Mouse (Mus musculus): ENCODE measurements around the gene Tmem129.

The Tmem129 gene

DNA sequence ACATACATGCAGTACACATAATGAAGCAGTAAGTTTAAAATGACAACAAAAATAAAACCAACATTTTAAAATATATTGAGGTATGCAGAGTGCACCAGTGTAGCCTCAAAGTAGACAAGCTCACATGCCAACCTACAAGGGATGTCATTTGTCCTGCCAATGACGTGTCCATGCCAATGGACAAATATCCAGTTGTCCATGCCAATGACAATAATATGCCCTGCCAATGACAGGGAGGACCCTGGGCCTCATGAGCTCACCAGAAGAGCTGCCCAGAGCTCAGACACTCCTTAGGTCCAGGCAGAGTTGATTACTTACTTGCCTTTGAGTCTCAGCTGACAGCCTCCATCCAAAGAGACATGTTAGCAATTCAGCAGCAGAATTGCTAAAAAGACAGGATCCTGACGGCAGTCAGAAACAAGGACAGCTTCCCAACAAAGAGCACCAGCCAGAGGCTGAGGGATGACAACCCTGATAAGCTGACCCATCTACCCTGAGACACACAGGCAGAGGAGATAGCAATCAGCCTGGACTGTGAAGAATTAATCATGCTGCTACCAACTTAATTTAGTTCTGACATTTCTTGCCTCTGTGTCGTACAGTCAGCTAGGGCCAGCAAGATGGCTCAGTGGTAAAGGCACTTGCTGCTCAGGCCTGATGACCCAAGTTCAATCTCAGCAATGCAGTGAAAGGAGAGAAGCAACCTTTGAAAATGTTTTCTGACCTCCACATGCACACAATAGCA lies 20.4 kb downstream of the Tmem129 start:
- no peak for DNase-seq (ENCODE audit: low spot score)

DNA sequence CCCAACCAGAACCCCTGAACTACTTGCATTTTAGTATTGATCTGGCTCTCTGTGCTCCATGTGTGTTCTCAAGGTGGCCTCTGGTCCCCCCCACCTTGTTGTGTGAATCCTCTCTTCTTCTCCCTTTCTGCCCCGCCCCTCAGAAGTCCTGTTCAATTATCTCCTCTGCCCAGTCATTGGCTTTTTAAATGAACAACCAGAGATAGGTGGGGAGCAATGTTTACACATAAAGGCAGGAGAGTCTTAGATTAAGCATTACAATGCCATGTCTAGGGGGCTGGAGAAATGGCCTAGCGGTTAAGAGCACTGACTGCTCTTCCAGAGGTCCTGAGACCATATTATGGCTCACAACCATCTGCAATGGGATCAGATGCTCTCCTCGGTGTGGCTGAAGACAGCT lies 22.9 kb downstream of the Tmem129 start:
- no peak for DNase-seq (ENCODE audit: low spot score)

DNA sequence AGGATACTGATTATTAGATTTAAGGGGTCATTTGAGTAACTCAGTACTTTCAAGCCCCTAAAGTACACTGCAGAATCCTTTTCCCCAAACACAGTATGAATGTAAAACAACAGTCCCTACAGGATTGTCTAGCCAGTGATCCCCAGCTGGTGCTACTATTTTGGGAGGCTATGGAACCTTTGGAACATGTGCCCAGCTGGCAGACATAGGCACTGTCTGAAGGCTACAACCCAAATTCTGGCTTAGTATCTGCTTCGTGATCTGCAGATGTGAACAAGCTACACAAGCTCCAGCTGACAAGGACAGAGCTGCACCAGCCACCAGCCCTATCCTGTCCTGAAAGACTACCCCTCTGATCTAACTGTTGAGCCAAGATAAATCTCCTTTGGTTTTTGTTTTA lies 25.7 kb downstream of the Tmem129 start:
- DNase-seq (ENCODE audit: low spot score), result no peak

GRCm38 (mm10) chr5:33630615-33631014 lies 27.6 kb downstream of the Tmem129 start:
- no peak for DNase-seq (ENCODE audit: low spot score)

GRCm38 (mm10) chr5:33630061-33630460 lies 28.2 kb downstream of the Tmem129 start:
- no peak for DNase-seq (ENCODE audit: low spot score)

DNA sequence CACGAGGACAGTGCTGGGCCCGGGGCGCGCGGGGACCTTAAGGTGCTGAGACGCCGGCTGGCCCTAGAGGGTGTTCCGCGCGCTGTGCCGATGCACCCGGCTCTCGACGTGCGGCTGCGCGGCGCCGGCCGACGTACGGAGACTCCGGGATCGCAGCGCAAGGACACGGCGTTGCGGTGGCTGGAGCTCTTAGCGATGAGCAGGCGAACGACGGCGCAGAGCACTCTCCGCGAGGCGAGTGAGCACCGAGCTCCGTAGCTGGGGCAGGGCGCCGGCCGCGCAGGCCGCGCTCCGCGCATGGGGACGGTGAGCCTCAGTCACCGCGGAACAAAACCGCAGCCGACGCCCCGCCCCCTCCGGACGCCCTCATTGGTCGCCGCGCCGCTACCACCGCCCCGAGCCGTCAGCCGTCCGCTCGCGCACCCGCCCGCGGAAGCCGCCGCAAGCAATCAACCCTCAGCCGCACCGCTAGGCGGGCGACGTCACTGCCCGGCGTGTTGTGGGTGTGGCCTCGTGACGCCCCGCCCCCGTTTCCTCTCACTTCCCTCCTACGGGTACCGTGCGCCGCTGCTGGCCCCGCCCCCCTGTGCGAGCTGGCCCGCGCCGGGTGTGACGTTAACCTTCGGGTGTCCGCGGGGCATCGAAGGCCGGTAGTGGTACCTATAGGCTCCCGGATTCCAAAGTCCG lies 28.8 kb downstream of the Tmem129 start, which contains the start of the genes Fam53a and Gm9903:
TSS of gene Fam53a (minus strand) at position 335 of the 687 bp plus-strand sequence.
TSS of gene Gm9903 (plus strand) at position 625 of the 687 bp plus-strand sequence.
- peak; percentile 99 for DNase-seq (ENCODE audit: low spot score)

- peak; percentile 30 for DNase-seq (ENCODE audit: low spot score)
Observed at GRCm38 (mm10) chr5:33628820-33629300, 29.4 kb downstream of the Tmem129 start.

DNA sequence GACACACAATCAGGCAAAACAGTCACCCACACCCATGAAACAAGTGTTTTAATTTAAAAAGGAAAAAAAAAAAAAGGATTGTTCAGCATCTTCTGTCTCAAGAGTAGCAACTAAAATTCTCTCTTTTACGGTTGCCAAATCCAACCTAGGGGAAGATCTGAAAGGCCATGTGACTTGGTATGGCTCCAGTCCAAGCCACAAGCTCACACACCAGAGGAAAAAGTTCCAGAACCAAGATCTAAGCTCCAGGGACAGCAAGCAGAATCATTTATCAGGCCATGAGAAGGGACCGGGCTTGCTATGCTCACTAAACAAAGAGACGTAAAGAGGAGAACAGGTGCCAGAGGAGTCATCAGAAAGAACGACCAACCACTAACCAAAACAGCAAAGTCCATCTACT lies 30.2 kb downstream of the Tmem129 start:
- DNase-seq (ENCODE audit: low spot score), result no peak

GRCm38 (mm10) chr5:33623766-33624165 lies 34.5 kb downstream of the Tmem129 start:
- no peak for DNase-seq (ENCODE audit: low spot score)

GRCm38 (mm10) chr5:33622671-33623070 lies 35.5 kb downstream of the Tmem129 start:
- DNase-seq (ENCODE audit: low spot score), result no peak

DNA sequence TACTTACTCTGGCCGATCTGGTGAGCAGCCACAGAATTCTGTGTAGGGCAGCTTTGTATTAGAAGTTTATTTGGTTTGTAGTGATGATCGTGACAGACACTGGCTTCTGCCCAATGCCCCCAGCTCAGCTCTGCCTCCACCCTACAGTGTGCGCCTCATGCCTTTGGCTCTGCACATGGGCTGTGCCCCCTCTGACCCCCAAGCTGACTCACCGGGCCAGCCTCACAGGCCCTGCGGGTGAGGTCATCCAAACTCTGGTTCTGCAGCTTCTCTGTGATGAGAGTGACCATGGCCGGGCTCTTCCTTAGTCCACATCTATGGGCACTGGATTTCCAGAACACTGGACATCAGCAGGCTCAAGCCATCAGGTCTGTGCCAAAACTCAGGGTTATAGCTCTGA lies 43.8 kb downstream of the Tmem129 start:
- no peak for DNase-seq (ENCODE audit: low spot score)

DNA sequence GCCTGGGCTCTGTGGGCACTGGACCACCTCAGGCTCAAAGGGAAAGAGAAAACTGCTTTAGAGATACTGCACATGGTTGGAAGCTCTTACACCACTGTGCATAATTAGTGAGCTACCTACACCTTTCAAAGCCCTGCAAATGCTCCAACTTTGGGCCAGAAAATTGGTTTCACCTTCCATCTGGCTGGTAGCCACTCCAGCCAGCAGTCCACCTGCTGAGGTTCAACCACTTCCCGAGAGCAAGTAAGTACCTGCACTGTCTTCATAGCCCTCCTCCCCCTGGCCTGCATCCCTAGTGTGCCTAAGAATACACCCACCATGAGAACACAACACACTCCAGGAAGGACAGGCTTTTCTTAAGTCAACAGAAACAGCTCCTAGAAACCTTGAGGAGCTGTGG lies 46.4 kb downstream of the Tmem129 start:
- DNase-seq (ENCODE audit: low spot score), result no peak

DNA sequence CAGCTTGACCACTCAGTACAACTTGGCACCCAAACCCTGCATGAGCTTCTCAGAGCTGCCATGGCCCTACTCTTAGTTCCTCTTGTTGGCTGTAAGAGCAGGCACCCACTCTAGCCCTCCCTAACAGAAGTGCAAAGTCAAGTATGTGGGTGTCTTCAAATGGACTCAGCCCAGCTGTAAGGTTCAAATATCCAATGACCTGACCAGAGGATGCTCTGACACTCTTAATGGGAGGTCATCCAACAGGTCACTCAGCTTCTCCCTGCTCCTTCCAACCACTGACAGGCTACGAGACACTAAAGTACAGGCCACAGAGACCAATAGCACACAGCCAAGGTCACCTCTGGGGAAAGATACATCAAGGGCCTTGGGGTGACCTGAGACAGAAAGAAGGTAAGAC lies 49.0 kb downstream of the Tmem129 start:
- no peak for DNase-seq (ENCODE audit: low spot score)

- no peak for DNase-seq (ENCODE audit: low spot score)
Observed at GRCm38 (mm10) chr5:33607434-33607833, 50.8 kb downstream of the Tmem129 start.

- DNase-seq (ENCODE audit: low spot score), result no peak
Observed at GRCm38 (mm10) chr5:33606631-33607030, 51.6 kb downstream of the Tmem129 start.

GRCm38 (mm10) chr5:33605314-33605713 lies 52.9 kb downstream of the Tmem129 start:
- no peak for DNase-seq (ENCODE audit: low spot score)

All from layer of hippocampus, adult 9-10 months (tissue).